Mouse (Mus musculus): Measurements from ENCODE around the gene Rprd2.

The Rprd2 gene

DNA sequence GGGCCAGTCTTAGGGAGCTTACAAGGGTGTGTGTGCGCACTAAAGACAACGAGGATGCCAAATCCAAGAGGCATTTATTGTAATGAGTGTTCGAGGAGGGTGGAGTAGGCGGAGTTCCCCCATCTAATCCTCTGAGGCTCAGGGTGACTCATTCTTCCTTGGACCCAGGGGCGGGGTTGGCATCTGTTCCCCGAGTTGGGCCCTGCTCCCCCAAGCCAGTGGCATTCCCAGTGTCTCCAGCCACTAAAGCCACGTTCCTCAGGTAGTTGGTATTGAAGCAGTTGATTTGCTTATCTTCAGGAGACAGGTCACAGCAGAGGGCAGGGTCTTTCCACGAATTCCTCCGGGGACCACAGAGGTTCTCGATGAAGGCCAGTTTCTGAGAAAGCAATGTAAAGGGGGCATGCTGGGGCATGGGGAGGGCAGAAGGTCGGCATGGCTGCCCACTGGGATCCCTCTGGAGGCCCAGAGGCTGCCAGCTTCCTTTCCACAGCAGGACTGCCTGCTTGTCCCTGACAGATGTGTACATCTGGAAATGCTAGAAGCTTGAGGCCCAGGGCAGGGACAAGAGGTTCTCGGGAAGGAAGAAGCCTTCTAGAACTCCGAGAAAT, 84.5 kb downstream of the Rprd2 start:
- DNase-seq: no peak

DNA sequence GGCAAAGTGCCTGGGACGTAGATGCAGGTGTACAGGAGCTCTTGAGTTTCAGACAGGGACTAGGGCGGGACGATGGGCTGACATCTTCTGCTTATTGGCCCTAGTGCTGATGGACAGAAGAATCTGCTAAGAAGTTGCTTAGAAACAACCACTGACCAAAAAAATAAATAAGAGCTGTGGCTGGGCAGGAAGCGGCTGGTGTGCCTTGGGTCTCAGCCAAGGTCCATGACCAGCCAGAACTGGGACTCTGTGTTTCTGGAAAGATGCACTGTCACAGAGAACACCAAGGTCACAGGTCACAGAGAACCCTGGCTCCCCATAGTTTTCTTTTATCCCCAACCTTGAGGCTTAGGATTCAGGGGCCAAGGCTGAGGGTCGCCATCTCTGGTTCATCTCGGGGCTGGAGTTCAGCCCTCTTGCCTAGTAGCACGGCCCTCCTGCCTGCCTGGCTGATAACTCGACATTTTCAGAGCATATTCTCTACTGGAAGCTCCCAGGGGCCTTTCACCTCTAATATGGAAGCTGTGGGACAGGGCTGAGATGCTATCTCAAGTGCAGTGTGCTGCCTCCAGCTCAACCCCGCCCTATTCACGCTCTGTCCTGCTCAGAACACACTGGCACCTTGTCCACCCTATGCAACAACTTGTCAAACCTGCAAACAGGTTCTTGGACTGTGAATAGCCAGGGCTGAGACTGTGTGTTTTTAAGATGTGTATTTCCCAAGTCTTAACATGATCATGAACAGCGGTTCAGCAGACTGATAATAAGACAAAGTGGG, 85.7 kb downstream of the Rprd2 start:
- no peak for DNase-seq

DNA sequence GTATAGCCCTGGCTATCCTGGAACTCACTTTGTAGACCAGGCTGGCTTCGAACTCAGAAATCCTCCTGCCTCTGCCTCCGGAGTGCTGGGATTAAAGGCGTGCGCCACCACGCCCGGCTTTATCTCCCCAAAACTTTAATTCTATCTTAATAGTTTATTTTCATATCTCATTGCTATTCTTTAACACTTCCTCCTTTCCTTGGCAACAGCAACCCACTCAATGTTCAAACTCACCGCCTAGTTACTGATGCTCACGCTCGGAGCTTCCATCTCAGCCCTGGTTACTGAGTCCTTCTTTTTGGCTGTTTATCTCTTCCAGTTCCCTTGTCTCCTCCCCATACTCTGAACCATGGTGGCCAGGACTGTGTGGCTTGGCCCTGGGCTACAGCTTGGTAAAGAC, 86.4 kb downstream of the Rprd2 start:
- no peak for DNase-seq

DNA sequence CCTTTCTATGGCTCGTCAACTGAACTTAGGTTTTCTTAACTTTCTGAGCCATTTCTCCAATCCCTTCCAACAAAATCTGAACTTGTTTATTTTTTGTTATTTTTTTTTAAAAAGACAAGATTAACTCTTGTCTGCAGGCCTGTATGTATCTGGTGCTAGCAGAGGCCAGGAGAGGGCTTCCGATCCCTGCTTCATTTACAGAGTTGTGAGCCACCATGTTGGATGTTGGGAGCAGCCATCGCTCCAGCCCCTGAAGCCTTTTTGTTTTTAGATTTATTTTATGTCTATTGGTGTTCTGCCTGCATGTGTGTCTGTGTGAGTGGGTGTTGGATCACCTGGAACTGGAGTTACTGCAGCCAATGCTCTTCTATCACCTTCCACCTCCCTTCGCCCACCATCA, 86.9 kb downstream of the Rprd2 start:
- no peak for DNase-seq

DNA sequence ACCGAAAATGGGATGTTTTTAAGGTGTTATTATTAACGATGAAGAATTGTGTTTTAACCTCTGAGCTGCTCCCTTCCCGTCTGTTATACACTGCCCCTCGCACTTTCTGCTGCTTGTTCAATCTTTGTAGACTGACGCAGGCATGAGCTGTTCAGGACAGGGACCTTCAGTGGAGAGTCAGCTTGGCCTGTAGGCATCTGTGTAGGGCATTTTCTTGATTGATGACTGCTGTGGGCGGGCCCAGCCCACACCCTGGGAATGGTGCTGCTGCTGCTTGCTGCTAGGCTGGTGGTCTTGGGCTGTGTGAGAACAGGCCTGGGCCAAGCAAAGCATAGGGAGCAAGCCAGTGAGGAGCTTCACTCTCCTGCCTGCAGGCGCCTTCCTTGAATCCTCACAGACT, 88.2 kb downstream of the Rprd2 start:
- DNase-seq: peak; percentile 36

DNA sequence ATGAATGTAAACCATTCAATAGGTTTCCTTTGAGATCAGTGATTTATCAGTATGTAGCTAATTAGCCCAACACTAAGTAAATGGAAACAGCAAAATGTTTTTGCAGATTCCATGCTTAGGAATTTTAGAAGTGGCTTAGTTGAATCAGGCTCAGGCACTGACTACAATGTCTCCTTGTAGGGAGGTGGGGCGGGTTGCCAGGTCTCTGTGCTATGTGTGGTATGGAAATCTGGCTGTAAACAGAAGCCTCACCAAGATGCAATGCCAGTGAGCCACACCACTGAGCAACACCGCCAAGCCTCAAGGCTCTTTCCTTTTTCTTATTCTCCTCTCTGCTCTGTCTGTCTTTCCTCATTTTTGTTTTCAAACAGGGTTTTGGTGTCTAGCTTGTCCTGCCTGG, 89.8 kb downstream of the Rprd2 start:
- DNase-seq: no peak

DNA sequence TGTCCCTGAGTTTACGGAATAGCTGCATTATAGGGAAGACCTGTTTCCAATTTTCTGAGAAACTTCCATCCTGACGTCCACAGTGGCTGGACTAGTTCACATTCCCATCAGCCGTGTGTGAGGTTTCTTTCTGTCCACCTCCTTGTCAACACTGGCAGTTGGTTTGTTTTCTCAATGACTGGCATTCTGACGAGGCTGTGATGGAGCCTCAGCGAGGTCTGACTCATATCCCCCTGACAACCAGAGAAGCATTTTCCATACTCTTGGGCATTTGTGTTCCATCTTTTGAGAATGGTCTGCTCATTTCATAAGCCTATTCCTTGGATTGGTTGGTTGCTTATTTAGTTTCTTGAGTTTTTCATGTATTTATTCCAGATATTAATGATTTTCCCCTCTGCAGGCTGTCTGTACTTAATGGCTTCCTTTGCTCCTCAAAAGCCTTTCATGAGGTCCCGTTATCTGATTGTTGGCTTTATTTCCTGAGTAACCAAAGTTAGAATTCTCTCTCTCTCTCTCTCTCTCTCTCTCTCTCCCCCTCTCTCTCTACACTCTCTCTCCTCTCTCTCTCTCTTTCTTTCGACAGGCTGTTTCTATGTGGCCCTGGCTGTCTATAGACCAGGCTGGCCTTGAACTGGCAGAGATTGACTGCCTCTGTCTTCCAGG, 91.8 kb downstream of the Rprd2 start:
- DNase-seq: no peak

DNA sequence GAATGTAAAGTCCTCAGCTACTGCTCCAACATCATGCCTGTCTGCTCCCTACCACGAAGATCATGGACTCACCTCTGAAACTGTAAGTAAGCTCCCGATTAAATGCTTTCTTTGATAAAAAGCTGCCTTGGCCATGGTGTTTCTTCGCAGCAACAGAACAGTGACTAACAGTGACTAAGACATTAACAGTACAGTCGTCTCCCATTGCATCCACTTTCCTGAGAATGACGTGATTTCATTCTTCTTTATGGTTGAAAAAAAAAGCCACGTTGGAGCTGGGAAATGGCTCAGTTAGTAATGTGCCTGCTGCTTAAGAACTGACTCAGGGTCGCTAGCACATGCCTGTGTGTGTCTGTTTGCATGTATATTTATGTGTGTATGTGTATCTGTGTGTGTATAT, 92.8 kb downstream of the Rprd2 start:
- DNase-seq: no peak

DNA sequence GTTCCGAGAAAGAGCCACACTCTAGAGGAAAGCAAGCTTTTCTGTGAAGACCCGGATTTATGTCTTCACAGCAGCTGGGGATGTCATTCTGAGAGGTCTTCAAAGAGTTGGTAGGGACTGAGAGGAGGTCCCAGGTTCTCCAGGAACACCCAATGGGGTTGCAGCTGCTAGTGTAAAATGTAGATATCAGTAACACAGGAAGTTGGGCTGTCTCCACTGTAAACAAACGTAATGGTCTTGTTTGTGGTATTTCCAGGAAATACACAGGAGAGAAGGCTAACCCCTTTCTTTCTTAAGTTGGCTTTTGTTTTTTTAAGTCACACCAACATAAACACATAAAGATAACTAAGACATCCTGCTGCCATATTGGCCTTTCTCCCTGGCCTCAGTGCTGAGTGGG, 96.3 kb downstream of the Rprd2 start:
- DNase-seq: no peak

DNA sequence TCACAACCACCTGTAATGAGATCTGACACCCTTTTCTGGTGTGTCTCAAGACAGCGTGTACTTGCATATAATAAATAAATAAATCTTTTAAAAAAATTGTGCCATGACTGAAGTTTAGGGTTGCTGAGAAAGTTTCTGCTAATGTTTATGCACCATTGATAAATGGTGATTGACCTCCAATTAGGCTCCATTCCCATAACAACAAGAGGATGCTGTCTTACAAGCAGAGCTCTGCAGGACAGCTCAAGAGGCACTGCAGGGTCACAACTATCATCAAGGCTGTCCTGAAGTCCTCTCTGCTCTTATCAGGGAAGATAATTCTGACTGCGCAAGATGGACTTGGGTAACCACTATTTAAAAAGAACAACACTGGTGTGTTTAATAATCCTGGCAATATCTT, 100.5 kb downstream of the Rprd2 start:
- no peak for DNase-seq

DNA sequence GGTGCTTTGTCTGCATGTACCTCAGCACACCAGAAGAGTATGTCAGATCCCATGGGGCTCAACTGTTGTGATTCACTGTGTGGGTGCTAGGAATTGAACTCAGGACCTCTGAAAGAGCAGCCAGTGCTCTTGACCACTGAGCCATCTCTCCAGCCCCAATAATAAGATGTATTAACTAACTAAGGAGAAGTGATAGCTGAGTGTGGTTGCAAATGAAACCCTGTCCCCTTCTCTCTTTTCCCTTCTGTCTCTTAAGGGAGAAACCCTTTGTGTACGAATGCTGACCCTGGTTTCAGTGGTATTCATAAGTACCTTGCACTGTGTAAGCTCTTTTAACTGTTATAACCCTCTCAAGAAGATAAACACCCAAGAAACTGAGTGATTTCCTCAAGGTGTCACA, 102.6 kb downstream of the Rprd2 start:
- DNase-seq: no peak
